Mouse (Mus musculus): ENCODE measurements around the gene Rreb1. TPM values are rescaled to one million over a fixed set of nuclear protein-coding genes. Genes with fewer than 3 reads are reported as not detected.
A peak's percentile ranks its signal among the peaks of the same experiment; 100 is the strongest.

Gene Rreb1
- total and polyA plus RNA-seq, 3 experiments: 8.1 to 34.0 TPM; not detected in 1

GRCm38 (mm10) chr13:37851617-37852016 lies 73.4 kb downstream of the Rreb1 start:
- Histone ChIP-seq H3K4me1 (ENCODE audit: control insufficient read depth in 1 of 2, insufficient read depth in 2 of 2, low read length in 2 of 2) (peaks cover 23 to 38% of the 10 kb centered on the region in 2 experiments), H3K9me3 (replicated peaks; ENCODE audit: insufficient read depth, low read length) (no peaks in the 10 kb centered on the region), H3K27me3 (ENCODE audit: control insufficient read depth in 1 of 2, insufficient read depth in 2 of 2, low read length in 2 of 2) (no peaks in the 10 kb centered on the region), H3K79me2 (ENCODE audit: control insufficient read depth, insufficient read depth, low read length, poor library complexity) (peaks cover 35% of the 10 kb centered on the region), H3K4me3 (ENCODE audit: control insufficient read depth in 1 of 2, insufficient read depth in 1 of 2, low read depth in 2 of 2, low read length in 2 of 2) (no peak overlapping the region), H3K36me3 (ENCODE audit: control insufficient read depth in 1 of 2, insufficient read depth in 2 of 2, low read length in 2 of 2) (peaks cover 2 to 30% of the 10 kb centered on the region in 2 experiments; a peak in 3 of 4 replicates), H3K27ac (ENCODE audit: control insufficient read depth, low read depth, low read length) (peak overlapping the region; percentile 41; the same call in 1 of the 2 replicates), H3K9ac (ENCODE audit: control insufficient read depth, low read depth, low read length, poor library complexity, severe bottlenecking) (0 out of 2 replicates have a peak overlapping the region, but pooled peaks have one; percentile 8)
- peak; percentile 57 for DNase-seq (ENCODE audit: low read depth, low spot score)
- TF ChIP-seq ZNF384 (IDR thresholded peaks at IDR 0.05; ENCODE audit: low read depth, low read length) (no peak), GATA1 (IDR thresholded peaks at IDR 0.05; ENCODE audit: low read depth, low read length) (peak; percentile 45; the same call in 1 of the 2 replicates), ETS1 (IDR thresholded peaks at IDR 0.05; ENCODE audit: low read depth, low read length) (peak; percentile 20; the same call in 1 of the 2 replicates), EP300 (IDR thresholded peaks at IDR 0.05; ENCODE audit: low read depth in 1 of 2, low read length in 2 of 2) (peak; percentile 14 to 55; a peak in 2 of 4 replicates), ZKSCAN1 (IDR thresholded peaks at IDR 0.05; ENCODE audit: low read depth, low read length) (no peak), NELFE (IDR thresholded peaks at IDR 0.05; ENCODE audit: low read depth, low read length) (no peak), MYC (IDR thresholded peaks at IDR 0.05; ENCODE audit: low read depth, low read length) (0 out of 2 replicates have a peak, but pooled peaks have one; percentile 31), TBP (IDR thresholded peaks at IDR 0.05; ENCODE audit: low read depth, low read length) (no peak), MEF2A (IDR thresholded peaks at IDR 0.05; ENCODE audit: extremely low read depth, insufficient replicate concordance, low read depth, low read length, poor library complexity, severe bottlenecking) (no peak)

GRCm38 (mm10) chr13:37852850-37853249 lies 74.7 kb downstream of the Rreb1 start:
- H3K36me3 ChIP-seq (ENCODE audit: control insufficient read depth in 1 of 2, insufficient read depth in 2 of 2, low read length in 2 of 2): peaks cover 0 to 34% of the 10 kb centered on the region in 2 experiments; a peak in 2 of 4 replicates
- peak overlapping the region in 1 of 2 experiments; percentile 38; a peak in 1 of 4 replicates for H3K4me3 ChIP-seq (ENCODE audit: control insufficient read depth in 1 of 2, insufficient read depth in 1 of 2, low read depth in 2 of 2, low read length in 2 of 2)
- peaks cover 23 to 38% of the 10 kb centered on the region in 2 experiments for H3K4me1 ChIP-seq (ENCODE audit: control insufficient read depth in 1 of 2, insufficient read depth in 2 of 2, low read length in 2 of 2)
- no peak for TF ChIP-seq ZMIZ1 (IDR thresholded peaks at IDR 0.05; ENCODE audit: low read depth, low read length)
- TF ChIP-seq BHLHE40 (IDR thresholded peaks at IDR 0.05; ENCODE audit: borderline replicate concordance, low read depth, low read length): no peak
- TF ChIP-seq NRF1 (IDR thresholded peaks at IDR 0.05; ENCODE audit: insufficient read depth, low read depth, low read length, poor library complexity, severe bottlenecking): no peak
- TF ChIP-seq MXI1 (IDR thresholded peaks at IDR 0.05; ENCODE audit: low read depth, low read length): no peak
- no peak for TF ChIP-seq MYB (IDR thresholded peaks at IDR 0.05; ENCODE audit: low read depth, low read length)
- TF ChIP-seq SIN3A (IDR thresholded peaks at IDR 0.05; ENCODE audit: low read length): 0 out of 2 replicates have a peak, but pooled peaks have one; percentile 13
- peak; percentile 37 for DNase-seq (ENCODE audit: low read depth, low spot score)
- no peaks in the 10 kb centered on the region for H3K9me3 ChIP-seq (replicated peaks; ENCODE audit: insufficient read depth, low read length)
- H3K27ac ChIP-seq (ENCODE audit: control insufficient read depth, low read depth, low read length): peak overlapping the region; percentile 74
- peaks cover 31% of the 10 kb centered on the region for H3K79me2 ChIP-seq (ENCODE audit: control insufficient read depth, insufficient read depth, low read length, poor library complexity)
- H3K9ac ChIP-seq (ENCODE audit: control insufficient read depth, low read depth, low read length, poor library complexity, severe bottlenecking): peak overlapping the region; percentile 3; the same call in 1 of the 2 replicates
- no peaks in the 10 kb centered on the region for H3K27me3 ChIP-seq (ENCODE audit: control insufficient read depth in 1 of 2, insufficient read depth in 2 of 2, low read length in 2 of 2)
